Mouse (Mus musculus) left cerebral cortex, adult 2 months (tissue): ENCODE results near the gene Med7. TPM values are rescaled to one million over a fixed set of nuclear protein-coding genes. Genes with fewer than 3 reads are reported as not detected.
"Not testable (repeated sequence)": the region's sequence is repeated elsewhere in the genome, so short reads cannot be mapped to it uniquely, and the experiment has no call there.

Experiments
- DNase-seq, 2 experiments: peaks; one replicate each; pipeline ENCODE4 v3.0.0; 2021 to 2022; ENCODE audit warnings: low spot score in 2 of 2, mixed read lengths in 1 of 2; ENCODE audit errors: extremely low spot score in 1 of 2
- H3K27ac ChIP-seq: fragments of 200-600 bp; 2 replicates; pipeline ENCODE4 v1.8.1; 2022
- H3K4me3 ChIP-seq: fragments of 200-600 bp; 2 replicates; pipeline ENCODE4 v1.8.1; 2022
- CTCF ChIP-seq: fragments of 200-600 bp; IDR thresholded peaks from 2 replicates; pipeline ENCODE4 v1.8.1; 2022; ENCODE audit warnings: antibody characterized with exemption, mild to moderate bottlenecking, moderate library complexity
- intact Hi-C: fragments of 180-260 bp; cut with DNase I; formaldehyde crosslinking; loops from one replicate; pipeline ENCODE4 v1.15.1; 2025
- total RNA-seq, 2 experiments: library from RNA; stranded (reverse); gene quantifications; 2 replicates each; pipeline ENCODE4 v1.2.3; 2021

The Med7 gene
- total RNA-seq, 2 experiments from 2014 or later, result 32.9 to 34.2 TPM

- TF ChIP-seq CTCF, result no peak
- H3K4me3 ChIP-seq, result no peak overlapping the region
- no peak for DNase-seq
- no peak overlapping the region for H3K27ac ChIP-seq
- intact Hi-C loops, result no loop called here
These were observed 38.3 kb upstream of the Med7 start for GRCm38 (mm10) chr11:46398473-46398872.

- no peak overlapping the region for H3K4me3 ChIP-seq
- DNase-seq, result no peak
- no peak overlapping the region for H3K27ac ChIP-seq
- intact Hi-C loops, result no loop called here
- no peak for TF ChIP-seq CTCF
These were observed 37.8 kb upstream of the Med7 start for GRCm38 (mm10) chr11:46398933-46399383.

GRCm38 (mm10) chr11:46401555-46401954 lies 35.2 kb upstream of the Med7 start:
- no peak for DNase-seq
- no peak for TF ChIP-seq CTCF
- Histone ChIP-seq H3K27ac (no peak overlapping the region), H3K4me3 (no peak overlapping the region)
- intact Hi-C loops, result no loop called here

GRCm38 (mm10) chr11:46404986-46405385 lies 31.7 kb upstream of the Med7 start:
- TF ChIP-seq CTCF, result no peak
- intact Hi-C loops, result no loop called here
- DNase-seq, result no peak
- Histone ChIP-seq H3K4me3 (no peak overlapping the region), H3K27ac (no peak overlapping the region)

GRCm38 (mm10) chr11:46406721-46407120 lies 30.0 kb upstream of the Med7 start:
- no peak overlapping the region for H3K4me3 ChIP-seq

GRCm38 (mm10) chr11:46410018-46410563 lies 26.6 kb upstream of the Med7 start:
- intact Hi-C loops, result no loop called here
- DNase-seq, result no peak
- no peak for TF ChIP-seq CTCF
- Histone ChIP-seq H3K27ac (no peak overlapping the region), H3K4me3 (no peak overlapping the region)

More at GRCm38 (mm10) chr11:46406721-46407120, 30.0 kb upstream of the Med7 start:
- DNase-seq, result no peak
- intact Hi-C loops, result no loop called here
- no peak for TF ChIP-seq CTCF
- H3K27ac ChIP-seq, result no peak overlapping the region

- intact Hi-C loops, result no loop called here
- Histone ChIP-seq H3K4me3 (no peak overlapping the region), H3K27ac (no peak overlapping the region)
- no peak for TF ChIP-seq CTCF
- no peak for DNase-seq
These were observed 18.3 kb upstream of the Med7 start for GRCm38 (mm10) chr11:46418438-46418837.

- TF ChIP-seq CTCF, result no peak
- Histone ChIP-seq H3K4me3 (no peak overlapping the region), H3K27ac (no peak overlapping the region)
- intact Hi-C loops, result no loop called here
- no peak for DNase-seq
These were observed 17.9 kb upstream of the Med7 start for GRCm38 (mm10) chr11:46418860-46419259.

GRCm38 (mm10) chr11:46421086-46421888 lies 15.4 kb upstream of the Med7 start:
- Histone ChIP-seq H3K4me3 (no peak overlapping the region), H3K27ac (no peak overlapping the region)
- no peak for DNase-seq
- no peak for TF ChIP-seq CTCF
- intact Hi-C loops, result no loop called here

GRCm38 (mm10) chr11:46428131-46428530 lies 8.6 kb upstream of the Med7 start:
- DNase-seq, intact Hi-C loops, H3K27ac ChIP-seq, H3K4me3 ChIP-seq: not testable (repeated sequence)

GRCm38 (mm10) chr11:46430123-46430522 lies 6.6 kb upstream of the Med7 start:
- DNase-seq, result no peak
- no peak for TF ChIP-seq CTCF
- intact Hi-C loops, result loop anchor here (2.0 kb wide), 1 partner anchor 129 kb away; no protein-coding TSS in a partner anchor
- no peak overlapping the region for H3K4me3 ChIP-seq
- no peak overlapping the region for H3K27ac ChIP-seq

- TF ChIP-seq CTCF, result peak; percentile 90
- Histone ChIP-seq H3K27ac (peak overlapping the region; percentile 66; the same call in 1 of the 2 replicates), H3K4me3 (no peak overlapping the region)
- intact Hi-C loops, result loop anchor here (1.0 to 2.0 kb wide), 4 partner anchors 117 to 162 kb away; no protein-coding TSS in a partner anchor
- peak; percentile 76 to 85 for DNase-seq
These were observed 5.6 kb upstream of the Med7 start for GRCm38 (mm10) chr11:46431129-46431528.
